Mouse (Mus musculus): ENCODE measurements around the gene Abhd17b. TPM values are rescaled to one million over a fixed set of nuclear protein-coding genes. Genes with fewer than 3 reads are reported as not detected.
"Not testable (repeated sequence)": the region's sequence is repeated elsewhere in the genome, so short reads cannot be mapped to it uniquely, and the experiment has no call there.

Gene Abhd17b
- total RNA-seq, 2 experiments from 2014 or later = 18.3 to 19.3 TPM

- no peak for DNase-seq
Observed at GRCm38 (mm10) chr19:21651664-21652063, 1.3 kb upstream of the Abhd17b start.

DNA sequence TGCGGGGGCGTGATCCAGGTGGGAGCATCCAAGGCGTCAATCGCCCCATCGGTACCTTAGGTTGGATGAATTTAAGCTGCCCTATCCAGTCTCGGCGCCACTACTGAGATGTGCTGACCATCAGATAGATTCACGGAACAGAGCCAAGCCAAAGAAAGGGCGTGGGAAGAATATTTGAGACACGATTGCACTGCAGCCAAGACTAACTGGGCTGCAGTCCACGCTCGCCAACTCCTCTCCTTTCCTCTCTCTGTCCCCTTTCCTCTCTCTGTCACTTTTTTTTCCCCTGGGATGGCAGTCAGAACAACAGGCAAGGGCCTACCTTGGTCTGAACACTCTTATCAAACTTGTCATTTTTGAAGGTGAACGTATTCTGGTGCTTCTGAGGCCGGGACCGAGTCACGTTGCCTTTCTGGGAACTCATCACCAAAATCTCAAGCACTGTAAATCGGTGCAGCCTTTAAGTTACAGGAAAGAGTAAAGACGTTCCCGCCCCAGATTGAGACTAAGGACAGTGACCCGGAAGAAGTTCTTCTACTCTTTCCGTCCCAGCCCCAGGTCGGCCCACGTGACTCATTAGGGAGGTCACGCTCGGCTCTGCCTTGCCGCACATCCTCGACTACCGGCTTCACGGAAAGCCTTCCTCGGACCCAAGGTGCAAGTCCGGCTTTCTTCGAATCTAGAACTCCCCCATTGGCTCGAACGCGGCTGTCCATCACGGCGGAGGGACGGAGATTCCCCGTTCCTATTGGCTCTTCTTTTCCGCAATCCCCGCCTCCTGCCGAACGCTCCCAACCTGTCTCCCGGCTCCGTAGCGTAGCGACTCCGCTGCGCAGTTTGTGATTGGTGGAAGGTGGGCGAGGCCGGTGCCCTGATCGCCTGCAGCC lies 457 bp upstream of the Abhd17b start, which contains the start of gene 1110059E24Rik:
Gene 1110059E24Rik (minus strand): TSS at position 692 of the 887 bp plus-strand sequence.
- peak; percentile 99 for DNase-seq

GRCm38 (mm10) chr19:21654788-21655187 lies 1.8 kb downstream of the Abhd17b start:
- DNase-seq = no peak

DNA sequence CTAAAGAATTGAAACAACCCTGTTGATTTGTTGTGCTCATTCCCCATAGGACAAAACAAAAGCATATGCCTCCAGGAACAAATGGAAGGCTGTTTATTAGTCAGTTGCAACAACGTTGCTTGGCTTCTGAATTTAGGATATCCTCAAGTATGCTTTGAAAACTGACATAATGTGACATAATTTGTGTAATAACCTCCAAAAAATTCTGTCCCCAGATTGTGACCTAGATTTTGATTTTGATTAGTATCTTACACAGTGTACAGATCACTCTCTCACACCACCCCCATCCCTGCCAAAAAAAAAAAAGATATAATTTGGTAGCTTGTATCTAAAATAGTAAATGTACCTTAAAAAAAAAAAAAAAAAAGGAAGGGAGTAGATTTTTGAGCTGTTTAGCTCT lies 7.7 kb downstream of the Abhd17b start:
- no peak for DNase-seq

- no peak for DNase-seq
Observed at GRCm38 (mm10) chr19:21663756-21664456, 10.9 kb downstream of the Abhd17b start.

- DNase-seq = no peak
Observed at GRCm38 (mm10) chr19:21669650-21670049, 16.7 kb downstream of the Abhd17b start.

- DNase-seq = no peak
Observed at GRCm38 (mm10) chr19:21674354-21675096, 21.5 kb downstream of the Abhd17b start.

- no peak for DNase-seq
Observed at GRCm38 (mm10) chr19:21680091-21680490, 27.1 kb downstream of the Abhd17b start.

GRCm38 (mm10) chr19:21680986-21681385 lies 28.0 kb downstream of the Abhd17b start:
- DNase-seq = no peak

GRCm38 (mm10) chr19:21713260-21714031 lies 60.5 kb downstream of the Abhd17b start:
- DNase-seq = peak; percentile 14

DNA sequence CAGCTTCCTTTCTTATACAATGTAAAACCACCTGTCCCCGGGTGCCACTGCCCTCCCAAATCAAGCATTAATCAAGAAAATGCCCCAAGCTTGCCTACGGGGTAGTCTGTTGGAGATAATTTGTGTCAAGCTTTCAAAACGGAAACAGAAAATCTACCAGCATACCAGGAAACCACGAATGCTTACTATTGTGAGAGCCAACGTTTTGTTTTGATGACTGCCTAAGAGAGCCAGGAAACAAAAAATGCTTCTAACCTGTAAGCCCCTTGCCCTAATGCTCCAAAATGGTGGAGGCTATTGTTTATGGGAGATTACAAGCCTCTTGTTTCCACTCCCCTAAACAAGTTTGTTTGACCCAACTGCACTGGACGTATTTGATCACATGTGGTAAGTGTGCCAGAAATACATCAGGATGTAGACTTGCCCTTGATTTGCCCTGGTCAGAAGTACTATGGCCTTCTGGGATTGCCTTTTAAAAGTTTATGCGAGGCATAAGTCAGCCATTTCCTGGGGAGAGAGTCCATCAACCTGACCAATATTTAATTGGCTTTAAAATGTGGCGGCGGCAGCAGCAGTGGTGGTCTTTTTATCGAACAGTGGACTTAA lies 61.4 kb downstream of the Abhd17b start:
- DNase-seq = no peak

GRCm38 (mm10) chr19:21715005-21715442 lies 62.0 kb downstream of the Abhd17b start:
- DNase-seq = no peak

DNA sequence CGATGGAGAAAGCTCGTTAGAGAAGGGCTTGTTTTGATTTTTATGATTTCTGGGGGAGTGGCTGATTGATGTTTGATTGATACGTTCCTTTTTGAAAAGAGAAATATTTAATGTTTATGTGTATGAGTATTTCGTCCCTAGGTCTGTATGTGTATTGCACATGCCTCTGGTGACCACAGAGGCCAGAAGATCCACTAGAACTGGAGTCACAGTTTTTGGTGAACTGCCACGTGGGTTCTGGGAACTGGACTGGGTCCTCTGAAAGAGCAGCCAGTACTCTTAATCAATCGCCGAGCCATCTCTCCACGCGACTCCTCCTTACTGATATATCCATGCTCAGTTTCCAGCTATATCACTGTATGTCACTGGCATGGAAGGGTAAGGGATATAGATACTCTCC lies 62.5 kb downstream of the Abhd17b start:
- DNase-seq = no peak

GRCm38 (mm10) chr19:21716456-21716855 lies 63.5 kb downstream of the Abhd17b start:
- DNase-seq = no peak

- DNase-seq = no peak
Observed at GRCm38 (mm10) chr19:21719206-21719605, 66.2 kb downstream of the Abhd17b start.

DNA sequence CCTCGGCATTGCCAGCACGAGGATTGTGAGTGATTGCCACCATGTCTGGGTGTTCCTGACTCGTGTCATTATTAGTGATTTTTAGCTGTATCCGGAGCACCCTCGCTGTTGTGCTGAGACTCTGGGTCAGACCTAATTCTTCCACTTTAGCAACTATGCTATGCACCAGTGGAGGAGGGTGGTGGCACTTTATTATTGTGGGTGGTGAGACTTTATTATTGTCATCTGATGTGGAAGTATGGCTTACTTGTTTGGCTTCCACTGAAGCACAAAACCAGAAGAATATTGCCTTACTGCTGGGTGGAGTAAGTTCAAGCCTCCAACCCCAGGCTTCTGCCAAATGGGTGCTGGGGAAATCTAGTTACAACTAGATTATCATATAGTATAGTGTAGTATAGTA lies 68.0 kb downstream of the Abhd17b start:
- DNase-seq = no peak

GRCm38 (mm10) chr19:21723280-21723679 lies 70.3 kb downstream of the Abhd17b start:
- DNase-seq = not testable (repeated sequence)

- no peak for DNase-seq
Observed at GRCm38 (mm10) chr19:21723911-21724655, 71.1 kb downstream of the Abhd17b start.

DNA sequence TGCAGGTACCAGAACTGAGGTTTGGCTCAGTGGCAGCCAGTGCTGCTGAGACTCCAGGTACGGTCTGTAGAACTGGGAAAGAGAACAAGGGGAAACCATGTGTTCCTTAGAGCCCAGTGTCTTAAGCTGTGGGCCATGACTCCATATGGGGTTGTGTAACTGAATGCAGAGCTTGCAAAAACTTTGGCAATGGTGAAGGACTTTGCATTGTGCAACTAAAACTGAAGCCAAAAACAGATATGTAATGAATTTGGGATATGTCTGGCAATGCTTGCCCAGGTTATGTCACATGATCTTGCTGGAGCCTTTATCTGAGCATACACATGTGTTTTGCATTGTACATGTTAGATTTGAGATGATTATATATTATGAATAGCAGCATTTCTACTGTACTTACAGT lies 72.2 kb downstream of the Abhd17b start:
- no peak for DNase-seq

- no peak for DNase-seq
Observed at GRCm38 (mm10) chr19:21727081-21727480, 74.1 kb downstream of the Abhd17b start.

All from gastrocnemius, postnatal 25 days (tissue).